Mouse (Mus musculus) cerebellum, postnatal 25 days (tissue): ENCODE results near the gene Plvap.
A peak's percentile ranks its signal among the peaks of the same experiment; 100 is the strongest.

Experiments
- DNase-seq, 2 experiments: peaks; one replicate each; pipeline ENCODE4 v3.0.0; 2021; ENCODE audit warnings: mixed read lengths in 2 of 2

Plvap gene

DNA sequence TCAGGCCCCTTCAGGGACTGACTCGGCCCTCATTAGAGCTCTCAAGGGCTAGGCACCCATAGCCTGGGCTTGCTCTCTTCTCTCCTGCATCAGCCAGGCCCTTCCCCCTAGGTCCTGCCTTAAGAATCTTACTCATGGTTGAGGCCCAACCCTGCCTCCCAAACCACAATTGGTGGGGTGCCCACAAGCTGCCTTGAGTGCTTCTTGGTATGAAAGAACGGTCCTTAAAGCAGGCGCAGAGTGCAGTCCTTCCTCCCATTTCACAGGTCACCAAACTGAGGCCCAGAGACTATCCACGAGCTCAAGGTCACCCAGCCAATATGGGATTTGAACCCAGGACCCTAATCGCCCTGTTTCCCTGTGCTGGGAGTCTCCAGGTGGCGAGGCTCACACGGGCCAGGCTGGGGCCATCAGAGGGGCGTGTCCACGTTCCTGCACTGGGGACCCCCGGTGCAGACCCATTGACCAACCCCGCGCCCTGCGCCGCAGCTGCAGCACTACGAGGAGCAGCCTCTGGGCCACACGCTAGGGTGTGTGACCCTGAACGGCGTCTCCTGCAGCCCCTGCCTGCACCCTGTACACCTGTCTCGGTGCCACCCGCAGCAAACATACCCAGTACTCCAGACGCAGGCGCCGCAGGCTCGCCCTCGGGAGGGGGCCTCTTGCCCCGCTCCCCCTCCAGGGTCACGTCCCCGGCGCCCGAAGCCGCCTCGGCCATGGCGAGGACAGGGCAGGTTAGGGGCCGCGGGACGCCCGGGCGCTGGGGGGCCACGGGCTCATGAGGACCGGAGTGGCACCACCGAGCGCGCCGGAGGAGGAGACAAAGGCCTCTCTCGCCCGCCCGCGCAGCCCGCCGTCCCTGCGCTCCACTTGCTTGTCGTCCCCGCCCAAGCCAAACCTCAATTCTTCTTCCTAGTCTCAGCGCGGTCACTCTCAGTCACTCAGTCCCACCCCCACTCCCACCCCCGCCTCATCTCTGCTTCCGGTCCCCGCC is 26.1 kb downstream of the Plvap start, which contains the start of gene Ano8:
TSS of gene Ano8 (minus strand) at position 822 of the 994 bp plus-strand sequence.
- DNase-seq = peak; percentile 91 to 93

DNA sequence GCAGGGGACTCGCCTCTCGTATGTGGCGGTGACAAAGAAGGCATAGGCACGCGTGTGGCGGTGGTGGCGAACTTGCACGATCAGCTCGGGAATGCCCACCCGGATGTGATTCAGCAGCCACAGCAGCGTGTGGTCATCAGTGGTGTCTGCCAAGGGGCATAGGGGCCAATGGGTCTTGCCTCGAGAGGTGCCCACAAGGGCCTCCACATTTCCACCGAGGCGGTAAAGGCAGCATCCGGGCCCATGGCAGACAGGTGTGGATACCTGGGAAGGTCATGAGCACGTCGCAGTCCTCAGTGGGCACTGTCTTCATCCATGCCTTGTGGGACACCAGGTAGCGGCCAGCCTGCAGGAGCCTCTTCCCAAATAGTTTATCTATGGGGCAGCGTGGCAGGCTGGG is 26.8 kb downstream of the Plvap start:
- DNase-seq = no peak

GRCm38 (mm10) chr8:71483932-71484331 is 27.6 kb downstream of the Plvap start:
- no peak for DNase-seq

DNA sequence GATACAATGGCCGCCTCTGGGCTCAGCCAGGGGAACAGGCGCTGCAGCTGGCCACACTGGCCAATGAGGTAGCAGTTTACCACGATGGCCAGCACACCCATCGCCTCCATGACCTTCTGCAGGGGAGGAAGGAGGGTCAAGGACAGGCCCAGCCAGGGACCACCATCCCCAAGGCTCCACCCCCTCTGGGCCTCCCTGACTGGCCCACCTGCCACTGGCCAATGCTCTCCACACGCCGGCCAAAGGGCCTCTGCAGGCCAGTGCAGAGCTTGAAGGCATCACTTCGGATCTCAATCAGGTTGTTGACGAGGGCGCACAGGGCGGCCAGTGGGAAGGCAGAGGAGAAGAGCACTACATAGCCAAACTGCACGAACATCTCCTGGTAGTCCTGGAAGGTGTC is 32.6 kb downstream of the Plvap start:
- no peak for DNase-seq

DNA sequence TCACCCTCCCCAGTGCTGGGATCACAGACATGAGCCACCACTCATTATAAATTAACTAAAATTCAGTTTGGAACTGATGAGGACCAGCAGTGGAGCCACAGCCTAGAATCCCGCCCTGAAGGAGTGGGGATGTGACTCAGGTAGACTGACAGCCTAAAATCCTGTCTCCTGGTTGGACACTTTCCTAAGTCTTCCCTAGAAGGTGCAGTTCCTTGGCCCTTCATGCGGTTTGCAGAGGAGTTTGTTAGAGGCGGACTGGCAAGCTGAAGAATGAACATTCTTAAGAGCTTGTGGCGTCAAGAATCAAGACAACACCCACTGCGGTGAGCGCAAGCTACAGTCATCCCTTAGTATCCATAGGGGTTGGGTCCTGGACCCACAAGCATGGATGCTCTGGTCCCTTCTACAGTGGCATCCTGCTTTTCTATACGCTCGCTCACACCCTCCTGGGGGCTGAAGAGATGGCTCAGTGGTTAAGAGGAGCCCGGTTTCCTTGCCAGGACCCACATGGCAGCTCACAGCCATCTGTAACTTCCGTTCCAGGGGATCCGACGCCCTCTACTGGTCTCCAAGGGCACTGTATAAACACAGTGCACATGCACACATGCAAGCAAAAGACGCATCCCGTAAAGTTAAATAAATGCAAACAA is 34.2 kb downstream of the Plvap start:
- peak; percentile 51 to 71 for DNase-seq

GRCm38 (mm10) chr8:71476099-71476940 is 35.2 kb downstream of the Plvap start:
- DNase-seq = peak; percentile 90 to 94

DNA sequence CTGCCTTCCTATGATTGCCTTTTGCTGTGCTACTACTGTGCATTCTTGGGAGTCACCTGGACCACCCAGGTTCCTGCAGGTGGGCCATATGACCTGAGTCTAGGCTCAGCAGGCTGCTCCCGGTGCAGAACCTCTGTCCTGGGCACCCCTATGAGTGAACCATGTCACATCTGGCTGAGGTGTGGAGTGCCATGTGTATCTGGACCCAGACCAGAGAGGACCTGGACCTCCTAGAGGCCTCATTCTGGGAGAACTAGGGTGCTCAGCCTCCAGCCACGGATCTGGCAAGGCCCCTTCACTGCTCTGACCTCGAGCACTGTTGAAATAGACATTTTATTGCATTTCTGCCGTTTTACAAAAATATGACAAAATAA is 35.9 kb downstream of the Plvap start:
- DNase-seq = peak in 1 of 2 experiments; percentile 43

- DNase-seq = peak; percentile 52 to 72
These were observed 36.5 kb downstream of the Plvap start for GRCm38 (mm10) chr8:71474785-71475701.

DNA sequence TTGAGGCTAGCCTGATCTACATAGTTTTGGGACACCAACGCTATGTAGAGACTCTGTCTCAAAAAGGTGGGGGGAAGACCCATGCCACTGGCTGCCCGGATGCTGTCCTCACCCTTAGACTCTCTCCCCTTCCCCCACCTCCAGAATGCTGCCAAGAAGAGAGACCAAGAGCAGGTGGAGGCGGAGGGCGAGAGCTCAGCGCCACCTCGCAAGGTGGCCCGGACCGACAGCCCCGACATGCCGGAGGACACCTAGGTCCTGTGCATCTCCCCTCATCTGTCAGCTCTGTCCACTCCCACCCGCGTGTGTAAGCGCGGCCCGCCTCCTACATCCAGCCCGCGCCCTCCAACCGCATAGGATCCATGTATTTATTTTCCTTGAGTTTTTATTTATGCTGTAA is 37.2 kb downstream of the Plvap start:
- no peak for DNase-seq

- no peak for DNase-seq
These were observed 38.8 kb downstream of the Plvap start for GRCm38 (mm10) chr8:71472601-71473386.

DNA sequence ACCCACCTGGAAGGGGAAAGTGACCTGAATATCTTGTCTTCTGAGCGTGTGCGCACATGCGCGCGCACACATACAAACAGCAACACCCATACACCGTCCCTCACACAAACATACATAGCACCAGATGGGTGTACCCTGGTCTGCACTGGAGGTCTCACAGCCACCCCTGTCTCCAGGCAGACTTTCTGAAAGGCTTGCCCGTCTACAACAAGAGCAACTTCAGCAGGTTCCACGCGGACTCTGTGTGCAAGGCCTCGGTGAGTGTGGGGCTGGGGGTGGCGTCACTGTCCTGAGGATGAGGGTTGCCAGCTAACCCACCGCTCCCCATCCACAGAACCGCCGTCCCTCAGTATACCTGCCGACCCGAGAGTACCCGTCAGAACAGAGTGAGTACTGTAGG is 39.7 kb downstream of the Plvap start:
- peak in 1 of 2 experiments; percentile 11 for DNase-seq

GRCm38 (mm10) chr8:71470913-71471255 is 40.7 kb downstream of the Plvap start:
- peak in 1 of 2 experiments; percentile 19 for DNase-seq

- DNase-seq = peak in 1 of 2 experiments; percentile 19
These were observed 41.2 kb downstream of the Plvap start for GRCm38 (mm10) chr8:71470146-71470912.

DNA sequence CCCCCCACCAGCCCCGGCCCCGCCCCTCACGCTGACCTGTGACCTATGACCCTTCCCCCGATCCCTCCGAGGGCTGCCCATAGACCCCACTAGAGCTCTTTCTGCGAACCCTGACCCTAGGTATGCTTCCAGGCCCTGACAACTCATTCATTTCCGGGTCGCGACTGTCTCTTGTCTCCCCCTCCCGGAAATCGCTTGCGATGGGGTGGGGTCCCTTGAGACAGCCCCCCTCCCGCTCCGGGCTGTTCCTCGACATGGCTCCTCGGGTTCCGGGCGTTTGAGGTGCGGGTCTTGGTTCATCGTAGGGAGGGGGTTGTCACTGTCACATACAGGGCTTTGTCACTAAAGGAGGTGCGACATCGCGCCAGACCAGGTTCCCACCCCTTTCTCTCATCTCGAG is 42.1 kb downstream of the Plvap start:
- no peak for DNase-seq

DNA sequence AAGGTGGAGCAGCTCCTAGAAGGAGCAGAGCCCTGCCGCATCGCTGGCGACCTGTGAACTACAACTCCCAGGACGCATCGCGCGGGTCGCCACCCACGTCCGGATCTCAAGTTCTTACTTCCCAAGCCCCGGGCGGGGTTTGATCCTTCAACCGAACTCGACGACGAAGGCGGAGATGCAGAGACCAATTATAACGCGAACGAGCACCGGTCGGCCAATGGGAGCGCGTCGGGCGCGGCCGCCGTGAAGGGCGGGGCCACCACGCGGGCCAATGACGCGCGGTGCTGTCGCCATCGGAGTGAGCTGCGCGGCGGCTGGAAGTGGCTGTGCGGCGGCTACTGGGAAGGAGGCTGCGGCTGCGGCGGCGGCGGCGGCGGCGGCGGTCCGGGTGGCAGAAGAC is 42.6 kb downstream of the Plvap start, which contains the start of gene Dda1:
TSS of gene Dda1 (plus strand) at position 284 of the 400 bp plus-strand sequence.
- peak; percentile 96 to 98 for DNase-seq

DNA sequence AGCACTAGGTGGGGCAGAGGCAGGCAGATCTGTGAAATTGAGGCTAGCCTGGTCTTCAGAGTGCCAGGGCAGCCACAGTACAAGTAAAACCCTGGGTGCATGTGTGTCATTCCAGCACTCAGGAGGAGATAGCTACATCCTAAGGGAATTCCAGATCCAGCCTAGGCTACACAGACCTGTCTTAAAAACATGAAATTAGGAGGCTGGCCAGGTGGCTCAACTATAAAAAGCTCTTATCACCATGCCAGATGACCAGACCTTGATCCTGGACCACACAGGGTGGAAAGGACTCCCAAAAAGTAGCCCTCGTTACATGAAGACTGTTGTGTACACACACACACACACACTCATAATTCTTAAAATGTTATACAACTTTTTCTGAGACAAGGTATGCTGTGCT is 43.6 kb downstream of the Plvap start:
- peak in 1 of 2 experiments; percentile 10 for DNase-seq

GRCm38 (mm10) chr8:71467201-71467600 is 44.4 kb downstream of the Plvap start:
- DNase-seq = no peak

DNA sequence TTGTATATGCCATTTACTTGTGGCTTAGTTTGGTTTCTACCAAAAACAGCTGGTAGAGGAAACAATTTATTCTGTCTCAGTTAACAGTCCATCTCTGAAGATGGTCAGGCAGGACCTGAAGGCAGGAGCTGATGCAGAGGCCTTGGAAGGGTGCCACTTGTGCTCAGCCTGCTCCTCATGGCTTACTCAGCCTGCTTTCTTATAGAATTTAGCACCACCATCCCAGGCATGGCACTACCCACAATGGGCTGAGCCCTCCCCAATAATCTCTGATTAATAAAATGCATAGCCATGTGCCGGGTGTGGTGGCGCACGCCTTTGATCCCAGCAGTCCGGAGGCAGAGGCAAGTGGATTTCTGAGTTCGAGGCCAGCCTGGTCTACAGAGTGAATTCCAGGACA is 45.4 kb downstream of the Plvap start:
- DNase-seq = peak in 1 of 2 experiments; percentile 42

GRCm38 (mm10) chr8:71465733-71466132 is 45.8 kb downstream of the Plvap start:
- no peak for DNase-seq
